Mouse (Mus musculus) intestine, embryonic 16.5 days (tissue): ENCODE measurements at regions not wholly inside any gene's neighbourhood (a gene's known extent, or its start where the extent isn't known, plus 50 kb on each side); places are given as distances from the start of the nearest gene placed in this dataset.

Source experiments
- ATAC-seq: fragments of 200-750 bp; cut with Nextera tagmentation; 2 replicates; pipeline ENCODE4 v1.8.0; 2017; ENCODE audit warnings: moderate TSS enrichment, moderate library complexity
- H3K27ac ChIP-seq: fragments of 300-500 bp; sonication (generic); 2 replicates; pipeline ENCODE4 v1.5.1; 2014; ENCODE audit warnings: mild to moderate bottlenecking, low read length
- H3K27me3 ChIP-seq: fragments of 300-500 bp; sonication (generic); replicated peaks from 2 replicates; pipeline ENCODE4 v1.6.1; 2014; ENCODE audit warnings: low read length, control low read depth, mixed read lengths; ENCODE audit not compliant: control insufficient read depth, insufficient read depth
- H3K36me3 ChIP-seq: fragments of 300-500 bp; sonication (generic); 2 replicates; pipeline ENCODE4 v1.6.1; 2014; ENCODE audit warnings: low read length, control low read depth; ENCODE audit not compliant: control insufficient read depth, insufficient read depth
- H3K4me1 ChIP-seq: fragments of 300-500 bp; sonication (generic); 2 replicates; pipeline ENCODE4 v1.6.1; 2014; ENCODE audit warnings: low read length, control low read depth, mixed read lengths; ENCODE audit not compliant: control insufficient read depth, insufficient read depth
- H3K4me2 ChIP-seq: fragments of 300-500 bp; sonication (generic); 2 replicates; pipeline ENCODE4 v1.6.1; 2014; ENCODE audit warnings: low read depth, low read length, control low read depth
- H3K4me3 ChIP-seq: fragments of 300-500 bp; sonication (generic); 2 replicates; pipeline ENCODE4 v1.5.1; 2014; ENCODE audit warnings: mild to moderate bottlenecking, low read length
- H3K9ac ChIP-seq: fragments of 300-500 bp; sonication (generic); 2 replicates; pipeline ENCODE4 v1.6.1; 2014; ENCODE audit warnings: low read depth, low read length
- H3K9me3 ChIP-seq: fragments of 300-500 bp; sonication (generic); 2 replicates; pipeline ENCODE4 v1.6.1; 2016; ENCODE audit warnings: low read length, control low read depth; ENCODE audit not compliant: control insufficient read depth
- WGBS: fragments of 180-500 bp; shearing (Covaris S2); extraction: QIAGEN DNeasy Blood & Tissue Kit; methylation state at CpG from one replicate; pipeline ENCODE4 v1.1.7; 2014; 5-methylcytosine and 5-hydroxymethylcytosine counted together

DNA sequence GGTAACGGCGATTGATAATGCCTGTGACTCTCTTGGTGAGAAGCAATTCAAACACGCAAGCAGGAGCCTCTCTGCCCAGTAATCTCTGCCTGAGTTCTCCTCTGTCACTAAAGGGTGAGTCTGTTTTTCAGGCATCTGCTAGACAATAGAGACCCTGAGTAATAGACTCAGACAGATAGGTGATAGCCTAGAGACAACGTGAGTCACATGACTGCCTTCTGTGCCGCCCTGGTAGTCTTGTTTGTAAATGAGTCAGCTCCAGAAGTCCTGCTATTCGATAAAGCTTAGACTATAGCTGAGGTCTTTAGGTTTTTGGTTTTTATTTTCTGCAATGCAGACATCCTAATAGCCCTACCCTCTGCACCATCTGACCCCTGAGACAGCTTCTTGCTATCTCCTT, 126.9 kb downstream of the Gm9376 start:
- 51% methylated on average over 6 of the region's 6 CpGs for WGBS
- no peak overlapping the region for H3K4me2 ChIP-seq

DNA sequence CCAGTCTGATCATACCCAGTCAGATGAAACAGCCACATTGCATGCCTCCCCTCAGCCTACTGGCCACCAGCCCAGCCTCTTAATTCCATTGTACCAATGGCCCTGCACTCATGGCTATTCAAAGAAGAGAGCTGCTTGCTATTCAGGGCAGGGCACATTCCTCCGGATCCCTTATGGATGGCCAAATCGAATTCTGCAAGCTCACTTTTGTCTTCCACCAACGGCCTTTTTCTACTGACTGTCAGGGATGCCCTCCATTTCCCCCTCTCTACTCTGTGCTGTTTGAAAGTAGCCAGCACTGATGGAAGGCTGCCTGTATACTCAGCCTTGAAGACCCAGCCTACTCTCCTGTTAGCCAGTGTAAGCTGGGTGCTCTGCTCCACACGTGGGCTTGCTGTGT, 147.5 kb downstream of the Gm9376 start:
- WGBS, result 65% methylated on average over 4 of the region's 4 CpGs
- Histone ChIP-seq H3K9me3 (no peaks in the 10 kb centered on the region), H3K9ac (no peak overlapping the region), H3K4me3 (no peak overlapping the region), H3K4me2 (no peak overlapping the region), H3K27me3 (no peaks in the 10 kb centered on the region), H3K27ac (no peak overlapping the region), H3K36me3 (no peaks in the 10 kb centered on the region), H3K4me1 (no peaks in the 10 kb centered on the region)
- no peak for ATAC-seq

More for the DNA sequence above, 126.9 kb downstream of the Gm9376 start:
- no peaks in the 10 kb centered on the region for H3K27me3 ChIP-seq
- no peaks in the 10 kb centered on the region for H3K4me1 ChIP-seq
- ATAC-seq, result no peak
- no peak overlapping the region for H3K27ac ChIP-seq
- no peak overlapping the region for H3K4me3 ChIP-seq
- no peaks in the 10 kb centered on the region for H3K9me3 ChIP-seq
- no peaks in the 10 kb centered on the region for H3K36me3 ChIP-seq
- no peak overlapping the region for H3K9ac ChIP-seq

DNA sequence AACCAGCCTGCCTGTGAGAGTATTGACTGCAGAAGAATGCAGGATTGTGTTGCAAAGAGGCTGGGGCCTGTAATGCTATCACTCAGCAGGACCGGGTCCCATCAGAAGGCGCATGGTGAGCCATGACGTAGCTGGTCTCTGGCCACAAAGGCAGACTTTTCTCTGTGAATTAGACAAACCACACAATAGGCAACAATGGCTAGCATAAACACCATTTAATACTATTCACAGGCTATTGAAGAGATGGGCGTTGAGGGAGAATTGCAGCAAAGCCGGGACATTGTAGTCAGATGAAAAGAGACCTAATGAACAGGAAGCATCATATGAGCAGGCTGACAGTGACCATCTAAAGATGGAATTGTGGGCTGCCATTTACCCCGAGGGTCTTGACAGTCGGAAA, 149.4 kb downstream of the Gm9376 start:
- no peak for ATAC-seq

DNA sequence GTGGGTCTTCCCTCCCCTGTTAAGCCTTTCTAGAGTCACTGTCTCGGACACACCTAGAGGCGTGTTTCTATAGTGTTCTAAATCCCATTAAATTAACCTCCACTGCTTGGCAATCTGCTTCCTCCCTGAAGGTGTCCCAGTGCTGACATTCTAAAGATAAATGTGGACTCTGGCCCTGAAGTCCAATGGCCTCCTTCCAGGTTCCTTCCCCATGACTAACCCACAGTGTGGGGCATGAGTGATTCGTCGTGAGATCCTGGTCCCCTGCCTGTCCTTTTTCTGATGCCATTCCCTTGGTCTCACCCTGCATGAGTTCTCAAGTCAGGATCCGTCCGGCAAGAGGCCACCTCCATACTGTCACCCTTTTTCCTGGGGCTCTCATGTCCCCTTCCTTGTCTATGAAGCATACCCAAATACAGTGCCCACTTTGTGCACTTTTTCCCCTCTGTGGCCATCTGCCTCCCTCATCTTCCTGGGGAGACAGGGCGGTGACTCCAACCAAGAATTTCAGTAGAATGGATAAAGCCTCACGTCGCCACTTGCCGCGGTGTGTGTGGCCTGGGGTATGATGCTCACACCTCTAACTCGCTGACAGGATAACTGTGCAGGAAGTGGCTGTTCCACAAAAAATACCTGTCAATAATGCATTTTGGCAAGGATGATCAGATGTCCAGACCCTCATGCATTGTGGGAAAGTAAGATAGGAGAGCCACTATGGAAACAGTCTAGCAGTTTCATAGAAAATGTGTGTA, 152.9 kb downstream of the Gm9376 start:
- no peak overlapping the region for H3K4me3 ChIP-seq
- no peak overlapping the region for H3K27ac ChIP-seq
- H3K9me3 ChIP-seq, result no peaks in the 10 kb centered on the region
- H3K36me3 ChIP-seq, result no peaks in the 10 kb centered on the region
- H3K4me2 ChIP-seq, result no peak overlapping the region
- ATAC-seq, result no peak
- 91% methylated on average over 12 of the region's 12 CpGs for WGBS
- H3K9ac ChIP-seq, result no peak overlapping the region
- peaks cover 5% of the 10 kb centered on the region; the same call in 1 of the 2 replicates for H3K4me1 ChIP-seq
- no peaks in the 10 kb centered on the region for H3K27me3 ChIP-seq

More for the DNA sequence above, 149.4 kb downstream of the Gm9376 start:
- no peak overlapping the region for H3K4me3 ChIP-seq
- H3K4me1 ChIP-seq, result no peaks in the 10 kb centered on the region
- H3K9me3 ChIP-seq, result no peaks in the 10 kb centered on the region
- H3K27me3 ChIP-seq, result no peaks in the 10 kb centered on the region
- WGBS, result 60% methylated on average over 7 of the region's 7 CpGs
- no peak overlapping the region for H3K9ac ChIP-seq
- no peak overlapping the region for H3K4me2 ChIP-seq
- H3K36me3 ChIP-seq, result no peaks in the 10 kb centered on the region
- H3K27ac ChIP-seq, result no peak overlapping the region

DNA sequence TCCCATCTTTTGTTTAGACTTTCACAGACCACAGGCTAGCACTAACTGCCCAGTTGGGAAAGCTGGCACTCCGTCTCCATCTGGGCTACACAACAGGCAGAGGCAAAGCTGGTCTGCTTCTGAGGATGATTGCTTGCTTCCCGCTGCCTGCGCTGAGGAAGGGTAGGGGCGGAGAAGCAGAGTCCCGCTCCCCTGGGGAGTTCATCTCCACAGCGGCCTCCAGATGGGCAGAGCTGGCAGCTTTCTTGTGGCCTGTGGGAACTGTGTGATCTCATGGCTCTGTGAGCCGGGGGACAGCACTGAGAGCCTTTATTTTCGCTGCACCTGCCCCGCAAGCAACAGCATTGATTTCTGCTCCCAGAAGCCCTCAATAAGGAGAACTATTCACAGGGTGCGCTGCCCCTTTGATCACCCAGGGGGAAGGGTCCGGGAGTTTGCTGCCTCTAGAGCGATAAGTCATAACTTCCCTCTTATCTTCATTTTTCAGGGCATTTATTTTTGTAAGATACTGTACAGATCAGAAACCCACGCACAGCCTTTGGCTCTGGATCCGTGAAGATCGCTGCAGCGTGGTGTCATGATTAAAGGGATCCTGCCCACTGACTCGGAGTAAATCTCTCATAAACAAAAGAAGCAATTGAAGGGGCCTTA, 155.7 kb downstream of the Gm9376 start:
- no peaks in the 10 kb centered on the region for H3K9me3 ChIP-seq
- no peak overlapping the region for H3K9ac ChIP-seq
- ATAC-seq, result peak; percentile 40; the same call in 1 of the 2 replicates
- no peak overlapping the region; the same call in 1 of the 2 replicates for H3K4me3 ChIP-seq
- peak overlapping the region; percentile 22 for H3K4me2 ChIP-seq
- H3K4me1 ChIP-seq, result peaks cover 5% of the 10 kb centered on the region; the same call in 1 of the 2 replicates
- no peak overlapping the region for H3K27ac ChIP-seq
- no peaks in the 10 kb centered on the region for H3K36me3 ChIP-seq
- WGBS, result 11% methylated on average over 17 of the region's 17 CpGs
- H3K27me3 ChIP-seq, result no peaks in the 10 kb centered on the region

DNA sequence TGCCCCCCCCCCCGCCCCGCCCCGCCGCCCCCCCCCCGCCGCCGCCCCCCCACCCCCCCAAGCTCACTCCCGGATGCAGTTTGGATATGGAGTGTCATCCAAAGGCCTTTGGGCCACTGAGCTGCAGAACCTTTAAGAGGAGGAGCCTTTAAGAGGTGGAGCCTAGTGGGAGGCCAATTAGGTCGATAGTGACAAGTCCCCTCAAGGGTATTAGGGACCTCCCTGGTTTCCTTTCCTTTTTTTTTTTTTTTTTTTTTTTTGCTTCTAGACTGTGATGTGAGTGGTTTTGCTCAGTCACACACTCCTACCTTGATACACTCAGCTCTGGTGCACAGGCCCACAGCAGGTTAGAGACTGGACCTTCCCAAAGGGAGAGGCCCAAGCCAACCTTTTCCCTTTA, 156.5 kb downstream of the Gm9376 start:
- H3K9ac ChIP-seq, result no peak overlapping the region
- no peak for ATAC-seq
- no peaks in the 10 kb centered on the region for H3K9me3 ChIP-seq
- H3K36me3 ChIP-seq, result no peaks in the 10 kb centered on the region
- peaks cover 5% of the 10 kb centered on the region; the same call in 1 of the 2 replicates for H3K4me1 ChIP-seq
- H3K27ac ChIP-seq, result no peak overlapping the region
- 4% methylated on average over 8 of the region's 9 CpGs for WGBS
- H3K4me2 ChIP-seq, result no peak overlapping the region
- H3K27me3 ChIP-seq, result no peaks in the 10 kb centered on the region
- H3K4me3 ChIP-seq, result no peak overlapping the region

DNA sequence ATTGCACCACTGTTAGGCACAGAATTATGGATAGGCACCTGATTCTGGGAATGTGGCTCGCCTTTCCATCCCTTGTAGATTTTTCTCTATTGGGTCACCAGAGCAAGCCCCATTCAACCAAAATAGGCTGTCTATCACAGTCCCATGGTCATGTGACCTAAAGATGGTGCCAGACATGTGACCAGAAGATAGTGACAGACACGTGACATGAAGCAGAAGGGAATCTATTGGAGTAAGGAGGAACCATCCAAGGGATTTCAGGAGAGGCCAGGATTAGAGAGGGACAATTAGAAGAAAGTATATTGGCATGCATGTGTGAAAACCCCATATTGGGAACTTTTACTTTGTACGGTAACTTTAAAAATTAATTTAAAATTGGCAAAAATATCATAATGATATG, 159.8 kb downstream of the Gm9376 start:
- H3K4me1 ChIP-seq, result peaks cover 5% of the 10 kb centered on the region; the same call in 1 of the 2 replicates
- no peak for ATAC-seq
- no peaks in the 10 kb centered on the region for H3K9me3 ChIP-seq
- H3K36me3 ChIP-seq, result no peaks in the 10 kb centered on the region
- no peak overlapping the region for H3K27ac ChIP-seq
- no peaks in the 10 kb centered on the region for H3K27me3 ChIP-seq
- no peak overlapping the region for H3K4me3 ChIP-seq
- H3K9ac ChIP-seq, result no peak overlapping the region
- 81% methylated on average over 3 of the region's 3 CpGs for WGBS
- no peak overlapping the region for H3K4me2 ChIP-seq

DNA sequence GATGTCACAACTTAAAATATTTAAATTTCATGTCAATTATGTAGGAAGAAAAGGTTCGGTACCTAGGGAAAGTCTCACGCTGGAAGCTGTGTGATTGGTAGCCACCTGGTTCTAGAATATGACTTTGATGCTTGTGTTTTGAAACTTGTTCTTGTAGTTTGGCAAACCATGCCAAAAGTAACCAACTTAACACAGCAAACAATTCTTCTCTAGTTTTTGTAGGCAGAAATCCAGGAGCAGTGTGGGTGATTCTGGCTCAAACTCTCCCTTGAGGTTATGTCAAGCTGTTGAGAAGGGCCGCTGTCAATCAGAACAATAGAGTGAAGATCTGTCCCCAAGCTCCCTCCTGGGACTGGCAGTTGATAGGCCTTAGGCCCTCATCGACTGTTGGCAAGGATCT, 163.5 kb downstream of the Gm9376 start:
- Histone ChIP-seq H3K4me1 (no peaks in the 10 kb centered on the region), H3K36me3 (no peaks in the 10 kb centered on the region), H3K9me3 (no peaks in the 10 kb centered on the region), H3K27ac (no peak overlapping the region), H3K4me3 (no peak overlapping the region), H3K4me2 (no peak overlapping the region), H3K27me3 (peaks cover 8% of the 10 kb centered on the region), H3K9ac (no peak overlapping the region)
- no peak for ATAC-seq
- 94% methylated on average over 4 of the region's 4 CpGs for WGBS

DNA sequence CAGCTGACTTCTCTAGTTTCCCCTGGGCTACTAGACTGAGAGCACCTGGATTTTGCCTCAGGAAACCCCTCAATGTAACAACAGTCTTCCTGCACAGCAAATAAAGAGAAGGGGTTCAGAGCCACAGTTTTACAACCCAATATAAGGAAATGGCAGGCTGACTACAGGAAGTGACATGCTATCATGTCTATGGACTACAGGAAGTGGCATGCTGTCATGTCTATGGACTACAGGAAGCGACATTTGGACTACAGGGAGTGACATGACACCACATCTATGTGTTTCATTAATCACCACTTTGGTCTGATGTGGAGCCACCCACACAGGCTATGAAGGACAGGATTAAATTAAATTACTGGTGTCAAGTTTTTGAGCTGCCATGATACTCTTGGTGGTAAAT, 164.0 kb downstream of the Gm9376 start:
- Histone ChIP-seq H3K9me3 (no peaks in the 10 kb centered on the region), H3K27ac (no peak overlapping the region), H3K9ac (no peak overlapping the region), H3K36me3 (no peaks in the 10 kb centered on the region), H3K27me3 (peaks cover 9% of the 10 kb centered on the region), H3K4me2 (no peak overlapping the region), H3K4me3 (no peak overlapping the region), H3K4me1 (no peaks in the 10 kb centered on the region)
- WGBS, result 90% methylated on average over 1 of the region's 1 CpGs
- no peak for ATAC-seq
